Mouse (Mus musculus): Measurements from ENCODE around the gene Prss50. TPM values are rescaled to one million over a fixed set of nuclear protein-coding genes. Genes with fewer than 3 reads are reported as not detected.
A peak's percentile ranks its signal among the peaks of the same experiment; 100 is the strongest.

Gene Prss50
- total RNA-seq, 4 experiments from 2014 or later = not detected

DNA sequence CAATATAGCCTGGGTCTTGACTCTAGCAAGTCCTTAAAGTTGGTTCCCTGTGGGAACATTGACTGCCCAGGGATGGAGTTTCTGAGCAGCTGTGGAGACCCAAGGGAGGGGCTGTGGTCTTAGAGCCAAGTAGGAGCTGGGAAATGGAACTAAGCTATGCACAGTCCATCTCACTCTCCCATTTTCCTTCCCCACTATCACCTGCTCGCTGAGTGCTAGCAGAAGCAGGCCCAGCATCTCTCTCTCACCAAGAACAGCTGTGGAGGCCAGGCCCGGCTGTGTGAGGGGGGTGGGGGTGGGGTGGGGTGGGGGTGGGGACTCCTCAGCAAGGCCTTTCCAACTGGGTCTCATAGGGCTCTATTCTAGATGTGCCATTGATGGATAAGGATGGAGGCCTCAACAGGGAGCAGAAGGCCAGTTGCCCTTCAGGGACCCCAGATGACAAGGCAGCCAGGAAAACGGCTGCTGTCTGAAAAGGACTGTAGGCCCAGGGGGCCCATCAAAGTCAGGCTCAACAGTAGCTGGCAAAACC lies 17.0 kb downstream of the Prss50 start:
- no peak for DNase-seq (ENCODE audit: low spot score in 2 of 2)

DNA sequence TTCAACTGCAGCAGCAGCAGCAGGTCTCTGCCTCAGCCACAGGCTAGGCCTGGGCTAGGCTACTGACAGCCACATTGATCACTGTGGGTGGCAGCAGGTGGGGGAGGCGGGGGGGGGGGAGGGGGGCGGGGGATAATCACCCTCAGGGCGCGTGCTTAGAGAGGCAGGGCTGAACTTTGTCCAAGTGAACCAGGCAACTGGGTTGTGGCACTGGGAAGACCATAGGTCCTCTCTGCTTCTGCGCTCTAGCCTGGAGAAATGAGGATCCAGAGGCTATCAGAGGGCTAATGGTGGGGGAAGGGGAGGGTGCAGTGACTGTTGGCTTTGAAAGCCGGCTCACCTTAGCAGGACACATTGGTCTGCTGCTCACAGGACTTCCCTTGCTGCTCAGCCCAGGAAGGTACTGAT lies 17.5 kb downstream of the Prss50 start:
- DNase-seq (ENCODE audit: low spot score in 2 of 2) = no peak

DNA sequence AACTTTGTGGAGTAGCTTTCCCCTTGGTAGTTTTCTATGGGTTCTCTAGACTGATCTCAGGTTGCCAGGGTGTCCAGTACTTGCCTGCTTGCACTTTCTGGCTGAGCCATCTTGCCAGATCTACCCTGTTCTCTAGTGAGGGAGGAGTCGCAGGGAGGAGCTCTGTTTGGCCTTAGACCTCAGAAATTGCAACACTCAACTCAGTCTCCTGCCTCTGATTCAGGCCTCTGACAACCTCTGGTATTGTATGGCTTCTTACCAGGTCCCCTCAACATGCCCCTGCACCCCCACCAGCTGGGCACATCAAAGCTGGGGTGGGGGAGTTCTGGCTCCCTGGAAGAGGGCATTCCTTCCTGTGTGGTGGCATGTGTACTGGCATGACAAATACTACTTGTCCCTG lies 19.6 kb downstream of the Prss50 start:
- DNase-seq (ENCODE audit: low spot score in 2 of 2) = no peak

DNA sequence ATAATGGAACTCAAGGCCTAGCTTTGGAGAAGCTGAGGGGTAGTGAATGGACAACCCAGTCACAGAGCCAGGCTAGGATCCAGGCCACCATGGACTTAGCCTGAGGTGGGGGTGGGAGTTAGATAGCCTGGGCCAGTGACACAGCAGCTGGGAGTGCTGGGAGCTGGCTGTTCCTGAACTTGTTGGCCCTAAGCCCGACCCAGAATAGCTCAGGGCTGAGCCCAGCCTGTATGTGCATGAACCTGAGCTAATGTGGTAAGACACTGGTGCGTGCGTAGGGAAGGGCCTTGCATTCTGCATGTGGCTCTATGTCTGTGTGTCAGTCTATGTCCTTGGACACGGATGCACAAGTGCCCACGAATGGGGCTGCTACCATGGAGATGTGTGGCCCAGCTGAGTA lies 20.1 kb downstream of the Prss50 start:
- peak; percentile 79 to 87 for DNase-seq (ENCODE audit: low spot score in 2 of 2)

DNA sequence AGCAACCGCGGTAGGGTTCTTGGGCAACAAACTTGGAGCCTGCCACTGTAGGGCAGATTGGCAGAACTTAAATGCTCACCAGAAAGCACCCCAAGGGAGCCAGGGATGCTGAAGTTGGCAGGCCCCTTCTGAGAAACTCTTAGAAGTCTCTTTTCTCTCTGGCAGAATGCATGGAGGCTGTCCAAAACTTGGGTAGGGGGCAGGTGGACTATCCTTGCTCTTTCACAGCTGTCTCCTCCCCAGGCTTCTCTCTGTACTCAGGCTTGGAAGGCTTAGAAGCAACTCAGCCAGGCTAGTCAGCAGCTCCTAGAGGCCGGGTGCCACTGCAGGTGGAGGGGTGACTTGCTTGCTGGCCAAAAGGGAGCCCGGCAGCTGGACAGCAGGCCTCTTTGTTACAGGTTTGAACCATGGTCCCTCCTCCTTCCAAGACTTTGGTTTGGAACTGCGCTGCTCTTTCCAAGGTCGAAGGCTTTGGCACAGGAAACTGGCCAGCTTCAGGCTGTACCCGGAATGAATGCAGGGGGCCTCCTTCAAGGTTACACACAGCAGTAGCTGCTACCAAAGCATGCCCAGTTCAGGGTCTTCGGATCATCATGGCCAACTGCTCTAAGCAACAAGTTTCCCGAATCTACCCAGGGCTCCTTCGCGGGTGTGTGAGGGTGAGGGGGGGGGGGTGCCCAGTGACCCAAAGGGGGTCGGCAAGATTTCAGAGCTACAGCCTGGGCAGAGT lies 21.6 kb downstream of the Prss50 start, which contains the start of gene Als2cl:
Als2cl (plus strand) TSS at position 680 of the 730 bp plus-strand sequence.
- peak in 1 of 2 experiments; percentile 19 for DNase-seq (ENCODE audit: low spot score in 2 of 2)

DNA sequence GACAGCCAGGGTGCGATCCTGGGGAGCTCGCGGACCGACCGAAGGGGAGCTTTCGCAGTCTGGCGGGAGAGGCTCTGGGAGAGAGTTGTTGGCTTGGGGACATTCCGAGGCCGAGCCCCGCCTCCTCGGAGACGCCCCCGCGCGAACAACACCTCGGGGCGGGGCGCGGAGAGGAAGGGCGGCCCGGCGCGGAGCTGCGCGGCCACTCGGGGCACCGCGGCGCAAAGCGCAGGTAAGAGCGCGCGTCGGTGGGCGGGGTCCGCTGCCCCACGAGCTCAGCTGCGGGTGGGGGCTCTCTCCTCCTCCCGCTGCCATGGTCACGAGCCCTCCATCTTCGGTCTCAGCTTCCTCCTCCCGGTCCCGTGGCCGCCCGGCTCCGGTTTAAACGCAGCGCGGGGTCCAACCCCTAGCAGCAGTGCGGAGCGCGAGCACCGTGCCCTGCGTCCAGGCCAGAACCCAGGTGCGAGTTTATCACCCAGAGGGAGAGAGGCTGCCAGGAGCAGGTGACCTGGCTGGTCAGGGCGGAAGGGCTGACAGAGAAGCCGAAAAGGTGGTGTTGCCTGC lies 22.3 kb downstream of the Prss50 start, which contains the start of gene Tmie:
Tmie (minus strand) TSS at position 116 of the 564 bp plus-strand sequence.
- peak; percentile 57 to 71 for DNase-seq (ENCODE audit: low spot score in 2 of 2)

DNA sequence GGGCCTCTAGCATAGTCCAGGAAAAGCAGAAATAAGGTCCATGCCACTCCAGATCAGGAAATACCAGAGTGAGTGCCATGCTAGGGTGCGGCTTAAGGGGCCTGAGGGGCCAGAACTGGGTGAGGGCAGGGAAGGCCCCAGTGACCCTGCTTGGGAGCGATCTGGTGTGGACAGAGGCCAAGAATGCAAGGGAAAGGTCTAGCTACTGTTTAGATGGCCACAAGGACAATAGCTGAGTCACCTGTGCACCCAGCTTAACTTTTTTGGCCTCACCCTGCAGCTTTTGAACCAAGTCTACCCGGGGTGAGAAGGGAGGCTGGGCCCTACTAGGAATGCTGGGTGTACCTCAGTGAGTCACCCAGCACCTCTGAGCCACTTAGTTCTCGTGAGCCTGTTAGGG lies 23.0 kb downstream of the Prss50 start:
- no peak for DNase-seq (ENCODE audit: low spot score in 2 of 2)

DNA sequence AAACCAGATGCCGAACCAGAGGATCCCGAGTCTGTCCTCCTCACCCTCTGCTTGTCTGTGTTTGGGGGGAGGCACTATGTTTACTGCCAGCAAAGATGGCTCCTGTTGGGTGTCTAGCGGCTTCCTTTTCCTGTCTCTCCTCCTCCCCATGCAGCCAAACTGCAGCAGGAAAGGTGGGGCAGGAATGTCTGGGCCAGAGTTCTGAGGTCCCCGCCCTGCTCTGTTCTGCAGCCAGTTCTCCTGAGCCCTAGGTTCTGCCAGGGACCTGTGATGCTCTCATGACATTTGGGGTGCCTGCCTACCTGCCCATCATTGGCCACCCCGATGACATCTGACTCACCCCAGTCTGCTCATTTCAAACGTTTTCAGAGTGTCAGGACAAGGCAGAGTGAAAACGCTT lies 24.2 kb downstream of the Prss50 start:
- no peak for DNase-seq (ENCODE audit: low spot score in 2 of 2)

DNA sequence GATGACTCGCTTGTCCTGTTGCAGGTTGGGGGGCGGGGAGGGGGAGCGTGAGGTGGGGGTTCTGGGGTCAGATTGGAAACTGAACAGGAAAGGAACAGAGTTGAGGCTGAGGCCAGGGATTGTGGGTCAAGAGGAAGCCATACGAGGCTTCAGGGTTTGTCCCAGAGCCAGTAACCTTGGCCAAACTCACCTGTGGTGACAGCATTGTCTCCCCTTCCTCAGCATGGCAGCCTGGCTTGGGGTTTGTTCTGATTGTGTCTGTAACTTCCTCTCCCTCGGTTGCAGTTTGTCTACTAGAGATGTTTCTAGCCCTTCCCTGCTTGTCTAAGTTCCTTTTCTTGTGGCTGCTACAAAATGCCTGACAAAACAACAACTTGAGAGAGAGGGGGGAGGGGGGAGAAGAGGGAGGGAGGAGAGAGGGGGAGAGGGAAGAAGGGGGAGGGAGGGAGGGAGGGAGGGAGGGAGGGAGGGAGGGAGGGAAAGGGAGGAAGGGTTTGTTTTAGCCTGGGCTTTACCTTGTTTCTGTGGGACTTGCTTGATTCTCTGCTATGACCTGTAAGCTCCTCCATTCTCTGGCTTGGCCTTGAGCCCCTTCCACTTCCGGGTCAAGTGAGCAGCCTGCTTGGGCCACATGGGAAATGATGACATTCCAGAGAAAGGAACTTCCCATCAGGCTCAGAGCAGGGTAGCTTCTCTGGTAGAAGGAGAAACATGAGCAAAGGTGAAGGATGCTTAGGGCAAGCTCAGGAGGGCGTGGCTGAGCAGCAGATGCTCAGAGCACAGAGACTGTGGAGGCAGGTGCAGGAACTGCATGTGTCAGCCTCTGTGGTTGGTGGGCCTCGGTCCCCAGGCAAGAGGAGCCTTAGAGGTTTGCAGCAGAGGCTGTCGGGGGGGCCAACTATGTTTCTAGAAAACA lies 29.9 kb downstream of the Prss50 start:
- DNase-seq (ENCODE audit: low spot score in 2 of 2) = no peak

DNA sequence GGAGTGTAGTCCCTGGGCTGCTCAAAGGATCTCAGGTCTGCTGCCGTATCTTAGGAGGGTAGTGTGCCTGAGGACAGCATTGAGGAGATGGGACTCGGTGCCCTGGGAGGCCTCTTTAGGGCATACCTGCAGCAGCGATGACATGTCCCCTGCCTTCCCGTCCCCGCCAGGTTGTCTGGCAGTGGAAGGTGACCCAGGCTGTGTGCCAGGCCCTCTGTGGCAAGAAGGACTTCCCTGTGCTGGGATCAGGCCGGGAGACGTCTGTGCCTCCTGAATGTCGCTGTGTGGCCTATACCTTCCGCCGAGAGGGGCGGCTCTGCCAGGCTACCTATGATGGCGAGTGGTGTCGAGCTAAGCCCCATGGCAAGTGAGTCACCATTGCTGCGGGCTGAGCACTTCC lies 31.2 kb downstream of the Prss50 start:
- no peak for DNase-seq (ENCODE audit: low spot score in 2 of 2)

DNA sequence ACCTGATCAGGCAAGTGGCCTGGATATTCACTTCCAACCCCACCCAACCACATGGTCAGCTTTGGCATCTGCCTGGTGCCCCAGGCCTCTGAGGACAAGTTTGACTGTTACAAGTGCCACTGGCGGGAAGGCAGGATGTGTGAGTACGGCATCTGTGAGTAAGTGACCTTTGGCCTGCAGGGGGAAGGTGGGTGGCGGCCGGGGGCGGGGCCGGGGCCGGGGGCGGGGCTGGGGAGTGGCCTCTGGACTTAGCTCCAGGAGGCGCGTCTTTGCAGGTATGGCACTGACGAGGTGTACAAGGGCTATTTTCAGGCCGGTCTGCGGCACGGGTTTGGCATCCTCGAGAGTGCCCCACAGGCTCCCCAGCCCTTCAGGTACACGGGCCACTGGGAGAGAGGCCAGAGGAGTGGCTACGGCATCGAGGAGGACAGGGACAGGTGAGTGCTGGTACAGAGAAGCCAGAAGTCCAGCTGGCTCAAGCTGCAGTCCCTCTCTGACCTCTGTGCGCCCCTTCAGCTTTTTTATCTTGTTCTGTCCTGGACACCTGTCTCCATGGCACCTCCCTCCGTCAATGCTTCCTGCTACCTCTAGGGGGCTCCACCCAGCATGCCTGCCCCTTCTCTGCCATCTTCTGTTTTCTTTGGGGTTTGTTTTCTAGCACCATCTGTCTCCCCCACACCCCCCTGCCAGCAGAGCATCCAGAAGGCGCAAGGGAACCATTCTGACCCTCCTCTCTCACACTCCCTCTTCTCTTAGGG lies 32.4 kb downstream of the Prss50 start:
- no peak for DNase-seq (ENCODE audit: low spot score in 2 of 2)

DNA sequence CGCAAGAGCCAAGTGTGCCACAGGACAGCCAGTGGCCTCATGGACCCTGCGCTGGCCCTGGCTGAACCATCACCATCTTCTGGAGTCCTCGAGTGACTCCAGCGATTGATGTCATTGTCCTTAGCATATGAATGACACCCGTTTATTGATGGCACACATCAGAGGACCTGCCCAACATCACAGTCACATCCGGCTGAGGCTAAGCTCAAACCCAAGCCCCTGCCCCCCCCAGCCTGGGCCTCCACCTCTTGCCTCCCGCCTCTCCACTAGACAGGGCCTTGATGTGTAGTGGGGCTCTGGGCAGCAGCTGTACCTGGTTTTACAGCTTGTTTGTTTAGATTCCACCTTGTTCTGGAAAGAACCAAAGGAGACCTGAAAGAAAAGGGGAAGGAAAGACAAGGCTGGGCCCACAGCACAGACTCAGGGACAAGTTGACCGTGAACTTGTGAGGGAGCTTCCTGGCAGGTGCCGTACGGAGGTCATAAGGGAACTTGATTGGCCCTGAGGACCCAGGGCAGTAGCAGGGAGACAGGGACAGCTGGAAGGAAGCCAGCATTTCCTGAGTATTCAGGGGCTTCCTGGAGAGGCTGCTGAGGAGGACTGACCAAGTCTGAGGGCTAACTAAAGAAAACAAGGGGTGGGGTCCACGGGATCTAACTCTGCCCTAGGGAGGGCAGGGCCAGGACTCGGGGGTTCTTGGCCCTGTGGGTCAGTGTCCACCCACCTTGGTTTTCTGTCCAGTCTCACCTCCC lies 33.5 kb downstream of the Prss50 start:
- DNase-seq (ENCODE audit: low spot score in 2 of 2) = no peak

DNA sequence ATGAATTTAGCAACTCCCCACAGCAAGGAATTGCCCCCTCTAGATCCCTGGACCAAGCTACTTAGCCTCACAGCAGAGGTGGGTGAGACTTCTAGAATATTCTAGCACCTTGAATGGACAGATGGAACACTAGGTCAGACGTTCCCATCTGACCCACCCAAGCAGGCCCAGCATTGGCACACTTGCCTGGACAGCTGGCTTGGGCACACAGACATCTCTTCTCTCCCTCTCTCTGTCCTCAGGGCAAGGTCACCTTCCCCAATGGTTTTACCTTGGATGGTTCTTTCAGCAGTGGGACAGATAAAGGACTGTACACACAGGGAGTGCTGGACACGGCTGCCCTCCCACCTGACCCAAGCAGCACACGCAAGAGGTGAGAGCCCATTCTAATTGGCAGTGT lies 34.8 kb downstream of the Prss50 start:
- no peak for DNase-seq (ENCODE audit: low spot score in 2 of 2)

DNA sequence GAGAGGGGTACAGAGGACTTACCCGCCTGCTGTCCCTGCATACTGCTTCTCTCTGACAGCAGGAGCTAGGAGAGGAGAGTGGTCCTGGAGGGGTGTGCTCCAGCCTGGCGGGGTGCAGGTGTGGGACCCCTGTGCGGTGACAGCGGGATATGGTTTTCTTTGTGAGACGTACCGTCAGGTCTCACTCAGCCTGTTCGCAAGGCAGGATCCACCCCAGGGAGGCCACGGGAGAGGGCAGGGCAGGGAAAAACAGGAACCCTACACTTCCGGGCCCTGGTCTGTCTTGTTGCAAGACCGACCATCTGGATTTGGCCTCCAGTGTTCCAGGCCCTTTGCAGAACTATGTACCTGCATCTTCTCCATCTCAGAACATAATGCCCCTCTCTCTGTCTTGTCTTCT lies 35.7 kb downstream of the Prss50 start:
- DNase-seq (ENCODE audit: low spot score in 2 of 2) = no peak

DNA sequence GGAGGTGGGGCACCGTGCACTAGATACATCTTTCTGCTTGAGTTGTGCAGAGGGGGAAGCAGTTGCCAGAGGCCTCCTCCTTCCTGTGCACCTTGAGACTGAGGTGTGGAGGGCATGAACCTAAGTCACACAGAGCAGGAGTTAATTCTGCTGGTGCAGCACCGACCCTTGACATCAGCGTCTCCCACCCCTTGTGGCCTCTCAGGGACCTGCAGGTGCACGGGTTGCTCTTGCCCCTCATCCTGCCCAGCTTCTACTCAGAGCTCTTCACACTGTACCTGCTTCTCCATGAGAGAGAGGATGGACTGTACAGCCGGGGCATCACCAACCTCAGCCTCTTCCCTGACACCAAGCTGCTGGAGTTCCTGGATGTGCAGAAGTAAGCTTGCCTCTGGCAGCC lies 37.7 kb downstream of the Prss50 start:
- no peak for DNase-seq (ENCODE audit: low spot score in 2 of 2)

DNA sequence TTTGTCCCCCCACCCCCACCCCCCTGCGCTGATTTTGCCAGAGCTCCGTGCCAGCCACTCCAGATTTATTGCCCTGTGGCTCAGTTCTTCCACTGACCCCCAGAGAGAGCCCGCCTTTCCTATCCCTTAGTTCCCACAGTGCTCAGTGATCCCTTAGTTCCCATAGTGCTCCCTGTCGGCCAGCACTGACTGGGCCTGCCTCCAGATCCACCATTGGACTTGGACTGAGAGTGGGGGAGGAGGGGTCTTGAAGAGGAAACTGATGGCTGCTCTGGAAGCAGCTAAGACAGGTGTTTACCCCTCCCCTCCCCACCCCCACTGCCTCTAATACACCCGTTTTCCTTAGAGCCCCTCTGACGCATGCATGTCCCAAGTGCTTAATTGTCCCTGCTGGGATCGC lies 38.2 kb downstream of the Prss50 start:
- DNase-seq (ENCODE audit: low spot score in 2 of 2) = no peak

DNA sequence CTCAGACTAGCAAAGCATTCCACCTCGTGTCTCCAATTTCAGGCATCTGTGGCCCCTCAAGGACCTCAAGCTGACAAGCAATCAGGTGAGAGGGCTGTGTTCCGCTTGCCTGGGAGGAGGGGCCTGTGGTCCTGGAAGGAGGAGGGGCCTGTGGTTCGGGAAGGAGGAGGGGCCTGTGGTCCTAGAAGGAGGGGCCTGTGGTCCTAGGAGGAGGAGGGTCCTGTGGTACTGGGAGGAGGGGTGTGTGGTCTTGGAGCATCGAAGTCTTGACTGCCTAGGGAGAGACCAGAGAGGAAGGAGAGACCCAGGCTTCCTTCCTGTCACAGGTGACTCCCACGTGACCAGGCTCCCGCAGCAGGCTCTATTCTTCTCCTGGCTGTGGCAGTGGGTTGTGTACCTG lies 38.8 kb downstream of the Prss50 start:
- no peak for DNase-seq (ENCODE audit: low spot score in 2 of 2)

DNA sequence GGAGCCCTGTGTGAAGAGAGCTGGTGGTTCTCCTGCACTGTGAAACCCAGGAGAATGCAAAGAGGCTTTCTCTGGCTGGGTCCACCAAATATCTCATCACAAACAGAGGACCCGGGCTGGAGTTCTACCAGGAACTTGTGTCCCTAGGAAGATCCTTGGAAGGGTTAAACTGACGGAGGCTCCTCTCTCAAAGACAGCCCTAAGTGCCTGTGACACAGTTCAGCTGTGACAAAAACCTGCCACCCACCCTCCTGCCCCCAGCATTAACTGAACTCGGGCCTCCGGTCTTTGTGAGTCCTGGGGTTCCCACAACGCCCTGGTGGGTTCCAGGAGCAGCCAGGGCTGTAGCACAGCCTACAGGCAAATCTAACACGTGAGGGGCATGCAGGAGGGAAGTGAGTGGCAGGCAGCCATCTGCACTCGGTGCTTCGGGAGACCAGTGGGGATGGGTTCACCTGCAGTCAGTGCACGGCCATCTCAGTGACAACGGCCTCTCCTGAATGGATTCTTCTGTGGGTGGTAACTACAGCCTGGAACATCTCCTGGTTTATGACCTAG lies 41.8 kb downstream of the Prss50 start:
- no peak for DNase-seq (ENCODE audit: low spot score in 2 of 2)

DNA sequence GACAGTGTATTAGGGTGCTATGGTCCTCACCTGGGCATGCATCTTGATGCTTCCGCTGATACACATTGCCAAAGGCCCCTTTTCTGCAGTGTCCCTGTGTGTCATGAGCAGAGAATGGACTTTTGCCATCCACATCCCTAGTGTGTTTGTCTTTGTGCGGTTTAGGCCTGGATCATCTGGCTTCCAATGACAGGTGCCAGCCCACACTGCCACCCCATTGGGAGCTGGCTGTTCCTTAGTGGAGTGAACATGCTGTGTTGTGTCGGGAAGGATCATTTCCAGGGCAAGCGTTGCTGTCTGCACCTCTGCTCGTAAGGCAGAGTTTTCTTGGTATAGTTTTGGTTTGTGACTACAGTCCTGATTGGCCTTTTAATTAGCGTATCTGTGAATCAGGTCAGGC lies 43.4 kb downstream of the Prss50 start:
- no peak for DNase-seq (ENCODE audit: low spot score in 2 of 2)

DNA sequence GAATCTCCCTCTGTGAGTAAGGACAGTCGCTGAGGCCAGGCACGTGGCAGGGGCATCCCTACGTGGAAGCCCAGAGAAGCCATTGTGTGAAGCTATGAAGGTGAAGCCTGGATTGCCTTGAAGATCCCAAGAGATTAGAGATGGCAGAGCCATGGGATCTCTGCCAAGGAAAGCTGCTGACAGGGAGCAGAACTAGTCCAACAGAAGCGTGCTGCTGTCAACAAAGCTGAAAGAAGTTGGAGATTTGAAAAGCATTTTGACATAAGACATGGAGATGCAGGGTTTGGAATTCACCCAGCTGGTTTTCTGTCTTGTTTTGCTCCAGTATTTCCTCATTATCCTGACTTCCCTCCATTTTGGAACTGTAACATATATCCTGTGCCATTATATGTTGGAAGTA lies 44.5 kb downstream of the Prss50 start:
- DNase-seq (ENCODE audit: low spot score in 2 of 2) = no peak
